Mouse (Mus musculus) CH12.LX (cell line): ENCODE results near the gene Chrm4.
A peak's percentile ranks its signal among the peaks of the same experiment; 100 is the strongest.

Experiments
- CTCF ChIP-seq, 2 experiments: IDR thresholded peaks in 1 of 2; conservative IDR thresholded peaks in 1 of 2; 2 replicates each; pipeline ENCODE4 v1.5.1; 2011 to 2012; ENCODE audit warnings: low read depth in 2 of 2, low read length in 2 of 2, improper control_type of control experiment in 1 of 2, inconsistent platforms in 1 of 2, mild to moderate bottlenecking in 1 of 2, moderate library complexity in 1 of 2
- ELF1 ChIP-seq: IDR thresholded peaks from 2 replicates; pipeline ENCODE4 v1.6.1; 2014; ENCODE audit warnings: low read depth, mild to moderate bottlenecking, inconsistent platforms, low read length, improper control_type of control experiment
- POLR2A ChIP-seq: IDR thresholded peaks from 2 replicates; pipeline ENCODE4 v1.6.1; 2011; ENCODE audit warnings: low read depth, mild to moderate bottlenecking, improper control_type of control experiment, low read length
- SMC3 ChIP-seq: IDR thresholded peaks from 2 replicates; pipeline ENCODE4 v1.6.1; 2011; ENCODE audit warnings: low read depth, low read length, improper control_type of control experiment
- ZNF384 ChIP-seq: IDR thresholded peaks from 2 replicates; pipeline ENCODE4 v1.6.1; 2012; ENCODE audit warnings: low read depth, low read length, improper control_type of control experiment, inconsistent platforms

- no peak for TF ChIP-seq CTCF (conservative IDR thresholded peaks at IDR 0.05 in 1 of 2, IDR thresholded peaks at IDR 0.05 in 1 of 2; ENCODE audit: low read depth in 2 of 2, low read length in 2 of 2)
- no peak for TF ChIP-seq POLR2A
- TF ChIP-seq ELF1, result no peak
- no peak for TF ChIP-seq SMC3
- TF ChIP-seq ZNF384, result peak; percentile 48; the same call in 1 of the 2 replicates
Measured at GRCm38 (mm10) chr2:91929455-91929854, 2.4 kb downstream of the Chrm4 start.
